Mouse (Mus musculus) liver, embryonic 18 days (tissue): ENCODE data around the gene Pramef8. TPM values are rescaled to one million over a fixed set of nuclear protein-coding genes. Genes with fewer than 3 reads are reported as not detected.

Experiments used
- polyA plus RNA-seq: library from polyadenylated mRNA; depleted of rRNA; stranded (reverse); fragments of >200 nt; gene quantifications from 2 replicates; pipeline ENCODE4 v1.2.3, GENCODE M21; 2012; rRNA removed

Gene Pramef8
- 1.7 TPM in 2 replicates for polyA plus RNA-seq

GRCm38 (mm10) chr4:143412219-143413092 lies at the start of gene Pramef8:
Pramef8 (plus strand) TSS chr4:143412426.

GRCm38 (mm10) chr4:143394181-143394580 lies 18.0 kb upstream of the Pramef8 start, which contains the start of gene Pramel1:
Pramel1 (plus strand) TSS chr4:143394428.

GRCm38 (mm10) chr4:143450224-143450623 lies 38.0 kb downstream of the Pramef8 start, which contains the start of gene Oog4:
Oog4 (minus strand) TSS chr4:143450324.

Other genes with a start within 250 kb of the Pramef8 start
- gene Prdm2, start 199.4 kb upstream of the Pramef8 start, polyA plus RNA-seq: 3.2 and 4.2 TPM in 2 replicates
- 0.65 and 0.94 TPM in 2 replicates for gene Pdpn, start 112.9 kb upstream of the Pramef8 start, polyA plus RNA-seq
- not detected in 2 replicates for gene Lrrc38, start 62.7 kb upstream of the Pramef8 start, polyA plus RNA-seq
- not detected in 2 replicates for gene Pramel1, start 18.0 kb upstream of the Pramef8 start, polyA plus RNA-seq
- gene Oog4, start 37.9 kb downstream of the Pramef8 start, polyA plus RNA-seq: not detected in 2 replicates
- gene Gm13043, start 98.9 kb downstream of the Pramef8 start, polyA plus RNA-seq: not detected in 2 replicates
- not detected in 2 replicates for gene Gm13040, start 123.5 kb downstream of the Pramef8 start, polyA plus RNA-seq
- not detected in 2 replicates for gene BC080695, start 139.3 kb downstream of the Pramef8 start, polyA plus RNA-seq
- not detected in 2 replicates for gene Gm13057, start 139.3 kb downstream of the Pramef8 start, polyA plus RNA-seq
- gene Gm13083, start 202.6 kb downstream of the Pramef8 start, polyA plus RNA-seq: not detected in 2 replicates
- gene Gm13088, start 244.8 kb downstream of the Pramef8 start, polyA plus RNA-seq: not detected in 2 replicates